20 mouse cellular contexts compared by ENCODE assay signal in genomic region chr17:72251554-72251953, GRCm38 (mm10).
A peak's percentile ranks its signal among the peaks of the same experiment; 100 is the strongest.
DNase-seq lines count a peak whose midpoint lies in the region; ATAC-seq and TF ChIP-seq lines count a peak whose summit lies in the region.
"Had no signal": no experiment of that assay in that cellular context is flagged by ENCODE, and none has a peak within 500 bp of the region (broad histone marks: within the 10 kb centered on the region; RNA-seq: fewer than 3 reads in every experiment).

No protein-coding gene starts in this region.

- no peak overlapping the region for H3K4me2 ChIP-seq in heart, embryonic 12.5 days
- no peak overlapping the region for H3K4me2 ChIP-seq in heart, embryonic 16.5 days (ENCODE audit: low read depth, low read length)
- H3K4me2 ChIP-seq: hindbrain, embryonic 13.5 days had no signal

- no peak for TF ChIP-seq CTCF in heart, adult 2 months (IDR thresholded peaks at IDR 0.05)

- no peaks in the 10 kb centered on the region for H3K79me2 ChIP-seq in heart, adult 2 months (replicated peaks; ENCODE audit: control insufficient read depth, insufficient read depth, low read length)

- H3K9me3 ChIP-seq in heart, embryonic 12.5 days (replicated peaks): no peaks in the 10 kb centered on the region
- no peaks in the 10 kb centered on the region for H3K9me3 ChIP-seq in heart, embryonic 16.5 days (replicated peaks; ENCODE audit: control insufficient read depth, low read length)
- H3K9me3 ChIP-seq: embryonic facial prominence, embryonic 10.5 days; hindbrain, embryonic 13.5 days had no signal

- DNase-seq in heart, adult 2 months: peak; percentile 8 to 16
- DNase-seq in heart, adult 11 months: no peak
- DNase-seq in 3T3-L1 (ENCODE audit: low read depth, low spot score): peak; percentile 37
- DNase-seq in embryo, embryonic 9.5 days (ENCODE audit: extremely low spot score): no peak
- DNase-seq in urinary bladder, adult 2 months (ENCODE audit: low spot score): no peak
- DNase-seq: adrenal gland, postnatal 10 days; cerebellum, adult 11-12 months; cerebellum, adult 9-10 months; cerebellum, postnatal 25 days; gastrocnemius, adult 2 months; gastrocnemius, postnatal 25 days; kidney, adult 11 months; kidney, adult 9 months had no signal

- WGBS in heart, adult 2 months: 44% methylated on average over 4 of the region's 4 CpGs
- 33% methylated on average over 4 of the region's 4 CpGs for WGBS in heart, embryonic 12.5 days
- 32% methylated on average over 4 of the region's 4 CpGs for WGBS in heart, embryonic 16.5 days

- TF ChIP-seq EP300 in heart, adult 2 months (IDR thresholded peaks at IDR 0.05; ENCODE audit: insufficient read depth, low read depth, low read length): no peak

- ATAC-seq in heart, embryonic 12.5 days (ENCODE audit: insufficient number of reproducible peaks, low FRiP score): peak; percentile 85
- ATAC-seq in heart, embryonic 16.5 days (replicated peaks; ENCODE audit: extremely low read depth, insufficient read depth, low FRiP score): peak; percentile 93
- ATAC-seq in CD4-positive, CD25-positive, alpha-beta regulatory T cell, adult 4 months: no peak
- ATAC-seq: forebrain, embryonic 14.5 days; hindbrain, postnatal 0 days had no signal

- no peak overlapping the region for H3K4me3 ChIP-seq in heart, adult 2 months
- no peak overlapping the region for H3K4me3 ChIP-seq in heart, embryonic 12.5 days
- no peak overlapping the region for H3K4me3 ChIP-seq in heart, embryonic 16.5 days (ENCODE audit: low read length)
- H3K4me3 ChIP-seq: embryonic facial prominence, embryonic 10.5 days; gastrocnemius, adult 2 months; hindbrain, embryonic 13.5 days had no signal

- TF ChIP-seq POLR2A in heart, adult 2 months (IDR thresholded peaks at IDR 0.05; ENCODE audit: insufficient read depth, low read depth, low read length): no peak

- no peaks in the 10 kb centered on the region for H3K27me3 ChIP-seq in heart, adult 2 months (ENCODE audit: control insufficient read depth, insufficient read depth, low read length)
- H3K27me3 ChIP-seq in heart, embryonic 12.5 days (replicated peaks): no peaks in the 10 kb centered on the region
- H3K27me3 ChIP-seq in heart, embryonic 16.5 days (ENCODE audit: control insufficient read depth, insufficient read depth, low read length): no peaks in the 10 kb centered on the region
- H3K27me3 ChIP-seq: hindbrain, embryonic 13.5 days had no signal

- no peak overlapping the region for H3K27ac ChIP-seq in heart, adult 2 months
- H3K27ac ChIP-seq in heart, embryonic 12.5 days (ENCODE audit: poor library complexity, severe bottlenecking): peak overlapping the region; percentile 79
- H3K27ac ChIP-seq in heart, embryonic 16.5 days (ENCODE audit: low read length): peak overlapping the region; percentile 70
- H3K27ac ChIP-seq: embryonic facial prominence, embryonic 10.5 days; gastrocnemius, adult 2 months; hindbrain, embryonic 13.5 days; hindbrain, postnatal 0 days had no signal

- H3K9ac ChIP-seq in heart, adult 2 months (ENCODE audit: low read depth, low read length): no peak overlapping the region
- no peak overlapping the region for H3K9ac ChIP-seq in heart, embryonic 12.5 days
- no peak overlapping the region for H3K9ac ChIP-seq in heart, embryonic 16.5 days (ENCODE audit: low read length)
- H3K9ac ChIP-seq: hindbrain, embryonic 13.5 days had no signal

- intact Hi-C loops in heart, adult 2 months (cut with DNase I): no loop called here

- no peaks in the 10 kb centered on the region for H3K36me3 ChIP-seq in heart, adult 2 months (ENCODE audit: control insufficient read depth, insufficient read depth, low read length)
- no peaks in the 10 kb centered on the region for H3K36me3 ChIP-seq in heart, embryonic 12.5 days
- H3K36me3 ChIP-seq in heart, embryonic 16.5 days (ENCODE audit: control insufficient read depth, insufficient read depth): no peaks in the 10 kb centered on the region
- H3K36me3 ChIP-seq: embryonic facial prominence, embryonic 10.5 days; hindbrain, embryonic 13.5 days had no signal

- H3K4me1 ChIP-seq in heart, adult 2 months (ENCODE audit: control insufficient read depth, insufficient read depth, low read length): no peaks in the 10 kb centered on the region; the same call in 1 of the 2 replicates
- H3K4me1 ChIP-seq in heart, embryonic 12.5 days (replicated peaks): peaks cover 22% of the 10 kb centered on the region
- H3K4me1 ChIP-seq in heart, embryonic 16.5 days (ENCODE audit: control insufficient read depth, insufficient read depth, low read length): peaks cover 19% of the 10 kb centered on the region

Comparison
In these comparisons a context has a peak if more than half of its experiments do, and no peak if none do; other contexts are left out.
1. DNase-seq: peak in heart, adult 2 months (2 of 2) and 3T3-L1 (single experiment); none in heart, adult 11 months (single experiment), embryo, embryonic 9.5 days (single experiment) and urinary bladder, adult 2 months (single experiment).